Mouse (Mus musculus): ENCODE data around the gene Pik3r4. TPM values are rescaled to one million over a fixed set of nuclear protein-coding genes. Genes with fewer than 3 reads are reported as not detected.
A peak's percentile ranks its signal among the peaks of the same experiment; 100 is the strongest.

Gene Pik3r4
- total RNA-seq, 2 experiments from 2014 or later = 46.2 to 48.4 TPM

- TF ChIP-seq CTCF (conservative IDR thresholded peaks at IDR 0.05) = no peak
- Histone ChIP-seq H3K27ac (peak overlapping the region; percentile 59), H3K4me3 (no peak overlapping the region)
- no peak for DNase-seq (ENCODE audit: low spot score in 2 of 2)
Measured at GRCm38 (mm10) chr9:105704226-105704932, 61.6 kb downstream of the Pik3r4 start.

DNA sequence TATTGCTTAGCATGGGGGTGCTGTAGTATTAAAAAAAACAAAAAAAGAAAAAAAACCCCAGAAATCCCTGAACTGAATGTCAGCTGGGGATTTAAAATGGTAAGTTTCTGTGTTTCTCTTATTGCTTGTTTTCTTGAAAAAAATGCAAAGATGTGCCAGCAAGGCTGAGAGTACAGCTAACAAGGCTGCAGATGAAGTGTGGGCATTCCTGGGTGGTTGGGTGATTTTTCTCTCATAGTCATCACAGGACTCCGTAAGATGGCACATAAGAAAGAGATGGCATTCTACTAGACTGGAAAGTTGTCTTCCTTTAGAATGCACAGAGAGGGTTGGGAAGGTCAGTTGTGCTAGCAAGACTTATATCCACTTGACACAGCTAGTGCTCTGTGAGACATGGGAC lies 62.2 kb downstream of the Pik3r4 start:
- Histone ChIP-seq H3K27ac (peak overlapping the region; percentile 59; the same call in 1 of the 2 replicates), H3K4me3 (no peak overlapping the region)
- DNase-seq (ENCODE audit: low spot score in 2 of 2) = no peak
- TF ChIP-seq CTCF (conservative IDR thresholded peaks at IDR 0.05) = no peak

GRCm38 (mm10) chr9:105712049-105712448 lies 69.3 kb downstream of the Pik3r4 start:
- no peak overlapping the region for H3K27ac ChIP-seq
- no peak for TF ChIP-seq CTCF (conservative IDR thresholded peaks at IDR 0.05)
- no peak for DNase-seq (ENCODE audit: low spot score in 2 of 2)
- H3K4me3 ChIP-seq = no peak overlapping the region

GRCm38 (mm10) chr9:105719367-105719766 lies 76.6 kb downstream of the Pik3r4 start:
- no peak overlapping the region for H3K4me3 ChIP-seq
- no peak for DNase-seq (ENCODE audit: low spot score in 2 of 2)
- H3K27ac ChIP-seq = no peak overlapping the region
- TF ChIP-seq CTCF (conservative IDR thresholded peaks at IDR 0.05) = no peak

- no peak for TF ChIP-seq CTCF (conservative IDR thresholded peaks at IDR 0.05)
- DNase-seq (ENCODE audit: low spot score in 2 of 2) = no peak
- Histone ChIP-seq H3K4me3 (no peak overlapping the region), H3K27ac (no peak overlapping the region; the same call in 1 of the 2 replicates)
Measured at GRCm38 (mm10) chr9:105719851-105720395, 77.1 kb downstream of the Pik3r4 start.

DNA sequence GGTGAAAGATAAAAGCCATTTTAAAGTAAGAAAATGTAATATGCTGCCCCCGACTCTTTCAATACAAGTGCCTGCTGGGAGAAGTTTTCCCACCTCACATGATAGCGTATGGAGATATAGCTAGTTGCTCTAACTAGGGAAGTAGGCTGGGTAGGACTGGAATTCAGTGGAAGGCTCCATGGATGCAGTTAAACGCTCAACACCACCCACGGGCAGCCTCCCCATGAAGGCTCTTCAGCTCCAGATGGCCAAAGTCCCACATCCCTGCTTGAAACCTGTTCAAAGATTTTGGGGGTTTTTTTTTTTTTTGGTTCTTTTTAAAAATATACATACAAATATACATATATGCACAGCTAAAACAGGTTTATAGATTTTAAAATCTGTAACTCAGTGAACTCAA lies 77.7 kb downstream of the Pik3r4 start:
- H3K4me3 ChIP-seq = no peak overlapping the region
- peak; percentile 44 to 49 for DNase-seq (ENCODE audit: low spot score in 2 of 2)
- H3K27ac ChIP-seq = peak overlapping the region; percentile 43; the same call in 1 of the 2 replicates
- TF ChIP-seq CTCF (conservative IDR thresholded peaks at IDR 0.05) = no peak

DNA sequence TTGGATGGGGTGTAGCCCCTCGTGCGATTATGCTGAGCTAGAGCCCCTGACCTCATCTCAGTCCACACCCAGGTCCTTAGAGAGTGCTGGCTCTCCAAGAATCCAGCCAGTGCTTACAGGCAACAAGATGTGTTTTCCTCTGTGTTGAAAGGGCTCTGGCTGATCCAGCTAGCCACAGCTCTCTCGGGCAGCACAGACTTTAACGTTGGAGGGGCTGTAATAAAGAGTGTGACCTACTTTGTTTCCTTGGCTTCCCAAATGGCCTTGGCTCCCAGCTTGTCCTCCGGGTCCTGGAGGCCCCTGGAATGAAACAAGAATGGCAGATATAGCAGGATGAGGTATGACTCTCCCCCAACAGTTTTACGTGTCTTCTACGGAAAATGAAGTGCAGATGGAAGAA lies 89.2 kb downstream of the Pik3r4 start:
- no peak overlapping the region for H3K27ac ChIP-seq
- H3K4me3 ChIP-seq = no peak overlapping the region
- DNase-seq (ENCODE audit: low spot score in 2 of 2) = no peak
- TF ChIP-seq CTCF (conservative IDR thresholded peaks at IDR 0.05) = no peak

GRCm38 (mm10) chr9:105734651-105735050 lies 91.9 kb downstream of the Pik3r4 start:
- no peak overlapping the region for H3K4me3 ChIP-seq
- no peak for DNase-seq (ENCODE audit: low spot score in 2 of 2)
- TF ChIP-seq CTCF (conservative IDR thresholded peaks at IDR 0.05) = no peak
- no peak overlapping the region for H3K27ac ChIP-seq

DNA sequence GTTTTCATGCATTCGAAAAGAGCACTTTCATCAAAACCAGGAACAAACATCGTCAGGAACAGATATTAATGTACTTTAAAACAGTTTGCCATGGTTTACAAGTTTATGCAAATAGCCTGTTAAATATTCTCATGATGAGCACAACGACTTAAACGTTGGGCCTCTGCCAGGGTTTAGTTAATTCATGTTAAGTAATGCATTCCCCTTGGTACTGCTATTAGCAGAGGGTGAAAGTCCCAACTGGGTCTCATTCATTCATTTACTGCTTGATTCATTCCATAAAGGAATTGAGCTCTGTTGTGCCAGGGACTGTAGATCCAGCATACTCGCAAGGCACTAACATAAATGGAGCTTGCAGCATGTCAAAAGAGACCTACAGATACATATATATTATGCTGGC lies 92.4 kb downstream of the Pik3r4 start:
- Histone ChIP-seq H3K4me3 (no peak overlapping the region), H3K27ac (no peak overlapping the region)
- no peak for DNase-seq (ENCODE audit: low spot score in 2 of 2)
- no peak for TF ChIP-seq CTCF (conservative IDR thresholded peaks at IDR 0.05)

Other genes with a start within 250 kb of the Pik3r4 start
- 10 to 100 TPM; 11.5 TPM for gene Aste1, start 247.6 kb upstream of the Pik3r4 start, total RNA-seq (2021)
- gene Nek11, start 247.5 kb upstream of the Pik3r4 start, total RNA-seq (2021) = 1 to 10 TPM; 1.4 TPM
- 100 to 1,000 TPM; 245 to 250 TPM for gene Atp2c1, start 115.7 kb upstream of the Pik3r4 start, total RNA-seq (2021)
- under 1 TPM; 0.34 to 0.44 TPM for gene Col6a6, start 185.2 kb downstream of the Pik3r4 start, total RNA-seq (2021)

All from layer of hippocampus, adult 2 months (tissue).